8 mouse cellular contexts compared by ENCODE assay signal in the genomic region with DNA sequence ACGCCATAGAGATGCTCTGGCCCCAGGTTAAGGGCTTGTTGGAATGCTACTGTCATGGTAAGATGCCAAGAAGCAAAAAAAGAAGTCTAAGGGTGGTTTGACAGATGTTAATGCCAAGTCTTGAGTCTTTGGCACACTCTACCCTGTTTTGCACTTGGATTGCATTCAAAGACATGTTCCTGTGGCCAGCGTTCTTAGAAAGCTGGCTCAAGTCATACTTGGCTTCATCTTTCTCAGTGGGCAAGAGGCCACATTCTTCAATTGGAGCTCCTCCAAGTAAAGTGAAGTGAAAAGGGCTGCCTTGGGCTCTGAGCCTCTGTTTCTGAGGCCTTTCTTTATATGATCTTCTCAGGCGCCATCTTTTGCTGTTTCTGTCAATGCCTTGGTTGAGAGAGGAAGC. TPM values are rescaled to one million over a fixed set of nuclear protein-coding genes. Genes with fewer than 3 reads are reported as not detected.
DNase-seq lines count a peak whose midpoint lies in the region; ATAC-seq and TF ChIP-seq lines count a peak whose summit lies in the region.

No protein-coding gene starts in this region.

- H3K9me3 ChIP-seq in hindbrain, embryonic 14.5 days (ENCODE audit: control insufficient read depth, low read length), result no peaks in the 10 kb centered on the region
- H3K9me3 ChIP-seq in hindbrain, embryonic 12.5 days (replicated peaks), result no peaks in the 10 kb centered on the region

- no peak overlapping the region for H3K9ac ChIP-seq in hindbrain, embryonic 14.5 days
- H3K9ac ChIP-seq in hindbrain, embryonic 12.5 days, result no peak overlapping the region

- H3K27me3 ChIP-seq in hindbrain, embryonic 14.5 days (ENCODE audit: control insufficient read depth, insufficient read depth, low read length), result no peaks in the 10 kb centered on the region
- H3K27me3 ChIP-seq in hindbrain, embryonic 12.5 days, result no peaks in the 10 kb centered on the region
- no peaks in the 10 kb centered on the region for H3K27me3 ChIP-seq in thymus, adult 2 months (ENCODE audit: control insufficient read depth, insufficient read depth, low read length)

- peak; percentile 47 for DNase-seq in hindbrain, embryonic 14.5 days (ENCODE audit: low spot score)
- DNase-seq in adrenal gland, adult 18-20 months (ENCODE audit: low spot score in 2 of 2), result peak; percentile 21 to 46
- DNase-seq in gastrocnemius, adult 18-20 months (ENCODE audit: low spot score), result peak; percentile 55
- DNase-seq in layer of hippocampus, adult 8-10 months (ENCODE audit: low spot score in 2 of 2), result peak; percentile 43 to 75
- peak; percentile 64 for DNase-seq in ovary, adult 18-20 months (ENCODE audit: low spot score)
- no peak for DNase-seq in thymus, postnatal 36 days
- no peak for DNase-seq in thymus, adult 2 months

- no peak overlapping the region for H3K4me3 ChIP-seq in hindbrain, embryonic 14.5 days (replicated peaks; ENCODE audit: low read length)
- no peak overlapping the region for H3K4me3 ChIP-seq in hindbrain, embryonic 12.5 days
- no peak overlapping the region for H3K4me3 ChIP-seq in thymus, adult 2 months (ENCODE audit: control insufficient read depth, insufficient read depth, low read length)

- H3K4me1 ChIP-seq in hindbrain, embryonic 14.5 days (replicated peaks; ENCODE audit: control insufficient read depth, insufficient read depth, low read length), result no peaks in the 10 kb centered on the region
- no peaks in the 10 kb centered on the region for H3K4me1 ChIP-seq in hindbrain, embryonic 12.5 days
- H3K4me1 ChIP-seq in thymus, adult 2 months (replicated peaks; ENCODE audit: control insufficient read depth, insufficient read depth, low read length), result no peaks in the 10 kb centered on the region

- no peak for TF ChIP-seq POLR2A in thymus, adult 2 months (IDR thresholded peaks at IDR 0.05; ENCODE audit: control insufficient read depth, extremely low read depth, insufficient read depth, low read length, poor library complexity)

- no peak for ATAC-seq in hindbrain, embryonic 14.5 days (ENCODE audit: low FRiP score)
- no peak for ATAC-seq in hindbrain, embryonic 12.5 days (ENCODE audit: low FRiP score)

- WGBS in hindbrain, embryonic 14.5 days, result 75% methylated on average over 3 of the region's 3 CpGs
- 89% methylated on average over 3 of the region's 3 CpGs for WGBS in hindbrain, embryonic 12.5 days
- WGBS in thymus, adult 2 months, result 86% methylated on average over 3 of the region's 3 CpGs

- H3K36me3 ChIP-seq in hindbrain, embryonic 14.5 days (replicated peaks; ENCODE audit: control insufficient read depth, insufficient read depth), result no peaks in the 10 kb centered on the region
- no peaks in the 10 kb centered on the region for H3K36me3 ChIP-seq in hindbrain, embryonic 12.5 days
- no peaks in the 10 kb centered on the region for H3K36me3 ChIP-seq in thymus, adult 2 months (ENCODE audit: control insufficient read depth, insufficient read depth, low read length)

- H3K27ac ChIP-seq in hindbrain, embryonic 14.5 days, result no peak overlapping the region
- no peak overlapping the region for H3K27ac ChIP-seq in hindbrain, embryonic 12.5 days
- H3K27ac ChIP-seq in thymus, adult 2 months (ENCODE audit: control insufficient read depth, insufficient read depth, low read length), result no peak overlapping the region

- TF ChIP-seq CTCF in thymus, adult 2 months (IDR thresholded peaks at IDR 0.05; ENCODE audit: borderline replicate concordance, control insufficient read depth, extremely low read depth, insufficient read depth, low read length, poor library complexity), result no peak

- no peak overlapping the region for H3K4me2 ChIP-seq in hindbrain, embryonic 14.5 days (replicated peaks)
- H3K4me2 ChIP-seq in hindbrain, embryonic 12.5 days (replicated peaks), result no peak overlapping the region

RNA-seq across cellular contexts. Expression of a gene that starts 17.3 kb away (rescaled TPM):
- 16.4 and 19.7 TPM in 2 replicates for polyA plus RNA-seq in hindbrain, embryonic 14.5 days (2014; fragmentation: Nextera tagmentation; extraction: Ambion mirVana)
- 18.3 and 18.6 TPM in 2 replicates for polyA plus RNA-seq in hindbrain, embryonic 12.5 days (2016; fragmentation: Nextera tagmentation; extraction: Ambion mirVana)
- not detected for total RNA-seq in adrenal gland, adult 18-20 months (2021)
- total RNA-seq in gastrocnemius, adult 18-20 months (2021), result not detected
- 10 to 100 TPM; 52.3 to 76.3 (median 59.5) TPM for total RNA-seq in layer of hippocampus, adult 8-10 months (2022)
- polyA plus RNA-seq in thymus, adult 2 months (2012; rRNA removed), result 0.11 and 0.20 TPM in 2 replicates

Comparison
In these comparisons a context has a peak if more than half of its experiments do, and no peak if none do; other contexts are left out.
1. DNase-seq: peak in hindbrain, embryonic 14.5 days (single experiment), adrenal gland, adult 18-20 months (2 of 2), gastrocnemius, adult 18-20 months (single experiment), layer of hippocampus, adult 8-10 months (2 of 2) and ovary, adult 18-20 months (single experiment); none in thymus, postnatal 36 days (0 of 2) and thymus, adult 2 months (single experiment).
2. RNA of a gene that starts 17.3 kb away (total RNA-seq): 52.3 to 76.3 TPM in layer of hippocampus, adult 8-10 months; not detected in adrenal gland, adult 18-20 months and not detected in gastrocnemius, adult 18-20 months; every median in the first group is over 10 times any median in the second.